Mouse (Mus musculus) hindbrain, postnatal 0 days (tissue): ENCODE data around the gene Acacb. TPM values are rescaled to one million over a fixed set of nuclear protein-coding genes. Genes with fewer than 3 reads are reported as not detected.

Experiments
- ATAC-seq: fragments of 200-750 bp; cut with Nextera tagmentation; 2 replicates; pipeline ENCODE4 v1.8.0; 2017; ENCODE audit warnings: mild to moderate bottlenecking, moderate TSS enrichment, moderate library complexity
- DNase-seq: peaks from one replicate; pipeline ENCODE4 v3.0.0-alpha.2; 2015; ENCODE audit warnings: low spot score
- H3K27ac ChIP-seq: fragments of 300-500 bp; sonication (generic); 2 replicates; pipeline ENCODE4 v1.5.1; 2014; ENCODE audit warnings: mild to moderate bottlenecking
- H3K27me3 ChIP-seq: fragments of 300-500 bp; sonication (generic); 2 replicates; pipeline ENCODE4 v1.6.1; 2014; ENCODE audit warnings: low read length, mixed read lengths; ENCODE audit not compliant: insufficient read depth
- H3K36me3 ChIP-seq: fragments of 300-500 bp; sonication (generic); 2 replicates; pipeline ENCODE4 v1.6.1; 2014; ENCODE audit warnings: low read length, mixed read lengths; ENCODE audit not compliant: insufficient read depth
- H3K4me1 ChIP-seq: fragments of 300-500 bp; sonication (generic); 2 replicates; pipeline ENCODE4 v1.6.1; 2014; ENCODE audit warnings: antibody characterized with exemption, low read length, mixed read lengths; ENCODE audit not compliant: insufficient read depth
- H3K4me2 ChIP-seq: fragments of 300-500 bp; sonication (generic); 2 replicates; pipeline ENCODE4 v1.6.1; 2014; ENCODE audit warnings: low read depth, mild to moderate bottlenecking, low read length, moderate library complexity, mixed read lengths
- H3K4me3 ChIP-seq: fragments of 300-500 bp; sonication (generic); 2 replicates; pipeline ENCODE4 v1.5.1; 2014; ENCODE audit warnings: low read length
- H3K9ac ChIP-seq: fragments of 300-500 bp; sonication (generic); replicated peaks from 2 replicates; pipeline ENCODE4 v1.6.1; 2014; ENCODE audit warnings: mild to moderate bottlenecking, low read length, moderate library complexity, mixed read lengths
- H3K9me3 ChIP-seq: fragments of 300-500 bp; sonication (generic); 2 replicates; pipeline ENCODE4 v1.6.1; 2016; ENCODE audit warnings: low read length, mixed read lengths
- CTCF ChIP-seq: IDR thresholded peaks from 2 replicates; pipeline ENCODE4 v1.5.1; 2016; ENCODE audit warnings: antibody characterized with exemption, control low read depth, low read depth
- WGBS: fragments of 180-500 bp; shearing (Covaris S2); extraction: QIAGEN DNeasy Blood & Tissue Kit; methylation state at CpG from one replicate; pipeline ENCODE4 v1.1.7; 2014; 5-methylcytosine and 5-hydroxymethylcytosine counted together
- polyA plus RNA-seq: library from polyadenylated mRNA; unstranded; fragments of >200 nt; fragmentation: Nextera tagmentation; extraction: Ambion mirVana; gene quantifications from 2 replicates; pipeline ENCODE4 v1.2.1, GENCODE M21; 2015
- total RNA-seq: library from RNA; depleted of rRNA; stranded (reverse); fragments of >200 nt; gene quantifications from 2 replicates; pipeline ENCODE4 v1.2.3, GENCODE M21; 2014

Gene Acacb
- total and polyA plus RNA-seq, 2 experiments from 2014 or later = 6.1 to 7.0 TPM

- ATAC-seq (peak; percentile 27; the same call in 1 of the 2 replicates), DNase-seq (peak; percentile 88)
- no peaks in the 10 kb centered on the region for H3K27me3 ChIP-seq
- peak within 1 kb of the TSS; percentile 87 for H3K4me2 ChIP-seq
- under 1% methylated on average over 68 of the region's 69 CpGs for WGBS
- peak within 1 kb of the TSS; percentile 63 for H3K4me3 ChIP-seq
- peak within 1 kb of the TSS; percentile 87 for H3K27ac ChIP-seq
- no peaks in the 10 kb centered on the region for H3K9me3 ChIP-seq
- peak; percentile 97 for TF ChIP-seq CTCF
- no peaks in the 10 kb centered on the region; the same call in 1 of the 2 replicates for H3K4me1 ChIP-seq
- H3K9ac ChIP-seq = peak within 1 kb of the TSS; percentile 74
- peaks cover 10% of the 10 kb centered on the region for H3K36me3 ChIP-seq
Measured at GRCm38 (mm10) chr5:114127374-114128349, 18.7 kb upstream of the Acacb start, which contains the start of gene Alkbh2. TSS of gene Alkbh2 (minus strand) at chr5:114128218.

- Histone ChIP-seq H3K9ac (no peak overlapping the region), H3K4me1 (no peaks in the 10 kb centered on the region; the same call in 1 of the 2 replicates), H3K4me2 (peak overlapping the region; percentile 98), H3K27ac (no peak overlapping the region), H3K36me3 (no peaks in the 10 kb centered on the region), H3K9me3 (no peaks in the 10 kb centered on the region), H3K27me3 (no peaks in the 10 kb centered on the region), H3K4me3 (peak overlapping the region; percentile 80)
- 81% methylated on average over 15 of the region's 15 CpGs for WGBS
- no peak for DNase-seq
- ATAC-seq = no peak
- TF ChIP-seq CTCF = no peak
Measured at GRCm38 (mm10) chr5:114129550-114130210, 16.7 kb upstream of the Acacb start.

- Histone ChIP-seq H3K4me3 (peak within 1 kb of the TSS; percentile 80), H3K36me3 (no peaks in the 10 kb centered on the region), H3K9me3 (no peaks in the 10 kb centered on the region), H3K27me3 (no peaks in the 10 kb centered on the region), H3K27ac (peak within 1 kb of the TSS; percentile 56; the same call in 1 of the 2 replicates), H3K4me2 (peak within 1 kb of the TSS; percentile 98), H3K4me1 (no peaks in the 10 kb centered on the region; the same call in 1 of the 2 replicates), H3K9ac (peak within 1 kb of the TSS; percentile 52)
- TF ChIP-seq CTCF = no peak
- ATAC-seq = peak; percentile 35
- under 1% methylated on average over 29 of the region's 29 CpGs for WGBS
- DNase-seq = peak; percentile 81
Measured at GRCm38 (mm10) chr5:114130211-114130605, 16.1 kb upstream of the Acacb start, which contains the start of gene Ung. TSS of gene Ung (plus strand) at chr5:114130386.

GRCm38 (mm10) chr5:114130698-114131520, 15.4 kb upstream of the Acacb start:
- peak; percentile 94 for DNase-seq
- Histone ChIP-seq H3K4me2 (peak overlapping the region; percentile 98), H3K27me3 (no peaks in the 10 kb centered on the region), H3K9ac (peak overlapping the region; percentile 52), H3K4me1 (no peaks in the 10 kb centered on the region; the same call in 1 of the 2 replicates), H3K27ac (peak overlapping the region; percentile 56; the same call in 1 of the 2 replicates), H3K4me3 (peak overlapping the region; percentile 80), H3K9me3 (no peaks in the 10 kb centered on the region), H3K36me3 (no peaks in the 10 kb centered on the region)
- no peak for TF ChIP-seq CTCF
- peak; percentile 97 for ATAC-seq
- under 1% methylated on average over 86 of the region's 87 CpGs for WGBS

- H3K4me3 ChIP-seq = peak overlapping the region; percentile 80
- peak overlapping the region; percentile 98 for H3K4me2 ChIP-seq
- no peak for ATAC-seq
- H3K9me3 ChIP-seq = no peaks in the 10 kb centered on the region
- H3K36me3 ChIP-seq = no peaks in the 10 kb centered on the region
- no peak for TF ChIP-seq CTCF
- H3K4me1 ChIP-seq = no peaks in the 10 kb centered on the region; the same call in 1 of the 2 replicates
- peak; percentile 56 for DNase-seq
- peak overlapping the region; percentile 52 for H3K9ac ChIP-seq
- H3K27me3 ChIP-seq = no peaks in the 10 kb centered on the region
- under 1% methylated on average over 15 of the region's 15 CpGs for WGBS
- peak overlapping the region; percentile 56; the same call in 1 of the 2 replicates for H3K27ac ChIP-seq
Measured at GRCm38 (mm10) chr5:114131521-114131840, 14.9 kb upstream of the Acacb start.

- no peak overlapping the region for H3K4me3 ChIP-seq
- DNase-seq = no peak
- H3K9me3 ChIP-seq = no peaks in the 10 kb centered on the region
- TF ChIP-seq CTCF = no peak
- no peak overlapping the region for H3K27ac ChIP-seq
- no peaks in the 10 kb centered on the region for H3K36me3 ChIP-seq
- ATAC-seq = no peak
- H3K27me3 ChIP-seq = no peaks in the 10 kb centered on the region
- no peaks in the 10 kb centered on the region; the same call in 1 of the 2 replicates for H3K4me1 ChIP-seq
- no peak overlapping the region for H3K4me2 ChIP-seq
- 84% methylated on average over 6 of the region's 6 CpGs for WGBS
- H3K9ac ChIP-seq = no peak overlapping the region
Measured at GRCm38 (mm10) chr5:114132841-114133240, 13.5 kb upstream of the Acacb start.
